Mouse (Mus musculus) forebrain, postnatal 0 days (tissue): ENCODE measurements around the gene C2cd2l. TPM values are rescaled to one million over a fixed set of nuclear protein-coding genes. Genes with fewer than 3 reads are reported as not detected.
"Not testable (repeated sequence)": the region's sequence is repeated elsewhere in the genome, so short reads cannot be mapped to it uniquely, and the experiment has no call there.

Experiments used
- ATAC-seq: fragments of 200-750 bp; cut with Nextera tagmentation; 2 replicates; pipeline ENCODE4 v1.8.0; 2017; ENCODE audit warnings: mild to moderate bottlenecking, moderate library complexity
- DNase-seq: peaks from one replicate; pipeline ENCODE4 v3.0.0-alpha.2; 2015
- H3K27ac ChIP-seq: fragments of 300-500 bp; sonication (generic); 2 replicates; pipeline ENCODE4 v1.5.1; 2014; ENCODE audit warnings: low read depth, mild to moderate bottlenecking, antibody characterized with exemption, low read length, moderate library complexity, mixed read lengths
- H3K27me3 ChIP-seq: fragments of 300-500 bp; sonication (generic); 2 replicates; pipeline ENCODE4 v1.6.1; 2014; ENCODE audit warnings: mild to moderate bottlenecking, low read length, mixed read lengths; ENCODE audit not compliant: insufficient read depth
- H3K36me3 ChIP-seq: fragments of 300-500 bp; sonication (generic); 2 replicates; pipeline ENCODE4 v1.6.1; 2014; ENCODE audit warnings: mild to moderate bottlenecking, moderate library complexity; ENCODE audit not compliant: insufficient read depth
- H3K4me1 ChIP-seq: fragments of 300-500 bp; sonication (generic); 2 replicates; pipeline ENCODE4 v1.6.1; 2014; ENCODE audit warnings: antibody characterized with exemption; ENCODE audit not compliant: insufficient read depth
- H3K4me2 ChIP-seq: fragments of 300-500 bp; sonication (generic); 2 replicates; pipeline ENCODE4 v1.6.1; 2014; ENCODE audit warnings: low read depth, mild to moderate bottlenecking, moderate library complexity
- H3K4me3 ChIP-seq: fragments of 300-500 bp; sonication (generic); 2 replicates; pipeline ENCODE4 v1.5.1; 2014; ENCODE audit warnings: low read depth, low read length, mixed read lengths
- H3K9ac ChIP-seq: fragments of 300-500 bp; sonication (generic); 2 replicates; pipeline ENCODE4 v1.6.1; 2014; ENCODE audit warnings: mild to moderate bottlenecking
- H3K9me3 ChIP-seq: fragments of 300-500 bp; sonication (generic); 2 replicates; pipeline ENCODE4 v1.6.1; 2016; ENCODE audit warnings: low read length
- CTCF ChIP-seq: sonication (generic); IDR thresholded peaks from 2 replicates; pipeline ENCODE4 v1.5.1; 2016; ENCODE audit warnings: antibody characterized with exemption, control low read depth, low read depth
- WGBS: fragments of 180-500 bp; shearing (Covaris S2); extraction: QIAGEN DNeasy Blood & Tissue Kit; methylation state at CpG from one replicate; pipeline ENCODE4 v1.1.7; 2014; 5-methylcytosine and 5-hydroxymethylcytosine counted together
- polyA plus RNA-seq: library from polyadenylated mRNA; unstranded; fragments of >200 nt; fragmentation: Nextera tagmentation; extraction: Ambion mirVana; gene quantifications from 2 replicates; pipeline ENCODE4 v1.2.1, GENCODE M21; 2015
- total RNA-seq: library from RNA; depleted of rRNA; stranded (reverse); fragments of >200 nt; gene quantifications from 2 replicates; pipeline ENCODE4 v1.2.3, GENCODE M21; 2014

The C2cd2l gene
- total and polyA plus RNA-seq, 2 experiments from 2014 or later, result 33.2 to 42.9 TPM

- Histone ChIP-seq H3K9me3 (no peaks in the 10 kb centered on the region), H3K9ac (peak overlapping the region; percentile 76), H3K4me3 (peak overlapping the region; percentile 79), H3K36me3 (peaks cover 17% of the 10 kb centered on the region), H3K4me2 (peak overlapping the region; percentile 85), H3K27ac (peak overlapping the region; percentile 87), H3K27me3 (no peaks in the 10 kb centered on the region), H3K4me1 (0 out of 2 replicates have a peak, but pooled peaks cover 11% of the 10 kb centered on the region)
- ATAC-seq (no peak), DNase-seq (no peak)
- WGBS, result under 1% methylated on average over 22 of the region's 22 CpGs
- TF ChIP-seq CTCF, result no peak
Measured at GRCm38 (mm10) chr9:44327064-44327711, 7.1 kb upstream of the C2cd2l start.

- Histone ChIP-seq H3K9ac (peak overlapping the region; percentile 76), H3K36me3 (peaks cover 17% of the 10 kb centered on the region), H3K4me2 (peak overlapping the region; percentile 85), H3K4me1 (0 out of 2 replicates have a peak, but pooled peaks cover 11% of the 10 kb centered on the region), H3K9me3 (no peaks in the 10 kb centered on the region), H3K27ac (peak overlapping the region; percentile 87), H3K27me3 (no peaks in the 10 kb centered on the region), H3K4me3 (peak overlapping the region; percentile 79)
- under 1% methylated on average over 38 of the region's 38 CpGs for WGBS
- ATAC-seq (peak; percentile 98), DNase-seq (peak; percentile 91)
- no peak; the same call in 1 of the 2 replicates for TF ChIP-seq CTCF
Measured at GRCm38 (mm10) chr9:44326371-44327063, 6.4 kb upstream of the C2cd2l start.

GRCm38 (mm10) chr9:44325768-44326370 lies 5.8 kb upstream of the C2cd2l start, which contains the start of gene Dpagt1:
Dpagt1 (plus strand) TSS chr9:44326019.
- Histone ChIP-seq H3K4me2 (peak within 1 kb of the TSS; percentile 85), H3K4me1 (0 out of 2 replicates have a peak, but pooled peaks cover 11% of the 10 kb centered on the region), H3K9ac (peak within 1 kb of the TSS; percentile 76), H3K4me3 (peak within 1 kb of the TSS; percentile 79), H3K9me3 (no peaks in the 10 kb centered on the region), H3K27me3 (no peaks in the 10 kb centered on the region), H3K36me3 (peaks cover 17% of the 10 kb centered on the region; the same call in 1 of the 2 replicates), H3K27ac (peak within 1 kb of the TSS; percentile 87)
- WGBS, result 2% methylated on average over 12 of the region's 12 CpGs
- no peak for TF ChIP-seq CTCF
- DNase-seq (no peak), ATAC-seq (peak; percentile 71)

GRCm38 (mm10) chr9:44325032-44325767 lies 5.1 kb upstream of the C2cd2l start:
- Histone ChIP-seq H3K36me3 (peaks cover 12% of the 10 kb centered on the region; the same call in 1 of the 2 replicates), H3K4me3 (peak overlapping the region; percentile 79), H3K4me1 (0 out of 2 replicates have a peak, but pooled peaks cover 11% of the 10 kb centered on the region), H3K9ac (0 out of 2 replicates have a peak overlapping the region, but pooled peaks have one; percentile 76), H3K4me2 (peak overlapping the region; percentile 85)
- H3K9me3 ChIP-seq, H3K27me3 ChIP-seq, ATAC-seq, H3K27ac ChIP-seq, DNase-seq: not testable (repeated sequence)
- 72% methylated on average over 7 of the region's 8 CpGs for WGBS

- Histone ChIP-seq H3K9me3 (no peaks in the 10 kb centered on the region), H3K4me1 (peaks cover 13% of the 10 kb centered on the region; the same call in 1 of the 2 replicates), H3K4me3 (no peak overlapping the region), H3K9ac (no peak overlapping the region), H3K27me3 (no peaks in the 10 kb centered on the region), H3K4me2 (no peak overlapping the region), H3K36me3 (peaks cover 4% of the 10 kb centered on the region; the same call in 1 of the 2 replicates), H3K27ac (no peak overlapping the region)
- no peak for TF ChIP-seq CTCF
- DNase-seq, result no peak
- ATAC-seq, result no peak
- WGBS, result 83% methylated on average over 6 of the region's 6 CpGs
Measured at GRCm38 (mm10) chr9:44324147-44324546, 4.1 kb upstream of the C2cd2l start.

GRCm38 (mm10) chr9:44323656-44324055 lies 3.6 kb upstream of the C2cd2l start:
- peaks cover 17% of the 10 kb centered on the region for H3K4me1 ChIP-seq
- 70% methylated on average over 4 of the region's 4 CpGs for WGBS
- not testable (repeated sequence) for H3K9me3 ChIP-seq, H3K9ac ChIP-seq, DNase-seq, ATAC-seq, H3K4me2 ChIP-seq, H3K36me3 ChIP-seq, H3K4me3 ChIP-seq, H3K27me3 ChIP-seq, H3K27ac ChIP-seq
